Mouse (Mus musculus): ENCODE measurements at regions not wholly inside any gene's neighbourhood (a gene's known extent, or its start where the extent isn't known, plus 50 kb on each side); places are given as distances from the start of the nearest gene placed in this dataset.

DNA sequence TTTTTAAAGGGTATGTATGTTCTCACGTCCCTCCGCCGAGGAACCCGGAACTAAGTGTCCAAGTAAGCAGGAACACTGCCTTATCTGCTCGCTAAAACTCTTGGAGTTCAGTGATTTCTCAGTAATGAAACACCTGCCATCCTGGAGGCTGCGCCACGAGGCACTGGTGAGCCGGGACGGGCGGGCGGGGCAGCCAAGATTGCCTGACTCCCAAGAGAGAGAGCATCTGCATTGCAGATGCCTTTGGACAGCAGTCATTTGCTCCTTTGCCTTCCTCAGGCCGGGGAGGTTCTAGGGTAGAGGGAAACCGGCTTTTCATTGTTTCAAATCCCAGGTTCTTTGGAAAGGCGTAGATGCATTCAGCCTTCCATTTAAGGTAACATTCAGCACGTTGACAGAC is 450.8 kb downstream of the Zfp704 start:
- DNase-seq (ENCODE audit: low spot score) (no peak), ATAC-seq (ENCODE audit: extremely low read depth, insufficient number of reproducible peaks, low FRiP score, poor library complexity, severe bottlenecking) (no peak)
- Histone ChIP-seq H3K36me3 (replicated peaks) (no peaks in the 10 kb centered on the region), H3K27me3 (ENCODE audit: insufficient read depth, low read length) (no peaks in the 10 kb centered on the region), H3K4me1 (ENCODE audit: insufficient read depth, low read depth, low read length) (no peaks in the 10 kb centered on the region), H3K9me3 (replicated peaks) (no peaks in the 10 kb centered on the region), H3K4me3 (ENCODE audit: low read depth, low read length) (no peak overlapping the region)
- no peak for TF ChIP-seq CTCF (IDR thresholded peaks at IDR 0.05; ENCODE audit: low read depth, low read length)

DNA sequence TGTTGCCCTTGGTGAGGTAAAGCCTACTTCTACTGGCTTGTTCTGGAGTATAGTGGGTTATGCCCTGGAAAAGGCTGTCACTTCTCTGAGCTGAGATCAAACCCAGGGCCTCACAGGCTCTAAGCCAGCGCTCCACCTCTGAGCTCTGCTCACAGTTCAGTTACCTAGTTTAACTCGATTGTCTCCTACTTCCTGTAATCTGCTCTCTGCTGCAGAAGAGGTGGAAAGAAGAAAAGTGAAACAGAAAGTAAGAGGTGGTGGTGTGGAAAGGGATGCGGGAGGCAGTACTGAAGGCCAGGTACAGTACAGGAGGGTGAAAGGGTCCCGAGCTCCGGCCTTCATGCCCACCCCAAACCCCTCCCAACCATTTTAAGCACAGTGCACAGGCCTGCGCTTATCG is 455.7 kb downstream of the Zfp704 start:
- DNase-seq (ENCODE audit: low spot score) (no peak), ATAC-seq (ENCODE audit: extremely low read depth, insufficient number of reproducible peaks, low FRiP score, poor library complexity, severe bottlenecking) (no peak)
- Histone ChIP-seq H3K36me3 (replicated peaks) (no peaks in the 10 kb centered on the region), H3K4me3 (ENCODE audit: low read depth, low read length) (no peak overlapping the region), H3K27me3 (ENCODE audit: insufficient read depth, low read length) (no peaks in the 10 kb centered on the region), H3K9me3 (replicated peaks) (no peaks in the 10 kb centered on the region), H3K4me1 (ENCODE audit: insufficient read depth, low read depth, low read length) (no peaks in the 10 kb centered on the region)
- TF ChIP-seq GATA1 (IDR thresholded peaks at IDR 0.05; ENCODE audit: borderline replicate concordance, low read length) (no peak), POLR2AphosphoS5 (IDR thresholded peaks at IDR 0.05; ENCODE audit: insufficient replicate concordance, low read depth, low read length) (no peak), TAL1 (conservative IDR thresholded peaks at IDR 0.05; ENCODE audit: low read depth, low read length) (no peak), CTCF (IDR thresholded peaks at IDR 0.05; ENCODE audit: low read depth, low read length) (no peak), GATA2 (IDR thresholded peaks at IDR 0.05; ENCODE audit: borderline replicate concordance, low read depth, low read length) (no peak)

DNA sequence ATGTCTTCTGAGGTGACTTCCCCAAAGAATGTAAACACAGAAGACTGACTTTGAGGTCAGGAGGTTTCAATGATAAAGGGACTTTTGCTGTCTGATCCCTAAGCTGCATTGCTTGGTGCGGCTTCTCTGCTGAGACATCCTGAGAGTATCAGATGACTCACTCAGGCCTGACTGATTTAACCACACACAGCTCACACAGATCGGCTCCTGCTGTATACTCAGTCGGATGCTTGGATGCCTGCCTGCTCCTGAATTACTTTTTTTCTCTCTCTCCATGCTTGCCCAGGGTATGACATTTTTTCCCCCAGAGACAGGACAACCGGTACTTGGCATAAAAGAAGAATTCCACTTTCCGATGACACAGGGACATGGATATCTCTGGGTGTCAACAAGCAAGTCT is 456.2 kb downstream of the Zfp704 start:
- no peaks in the 10 kb centered on the region for H3K4me1 ChIP-seq (ENCODE audit: insufficient read depth, low read depth, low read length)
- no peak overlapping the region for H3K4me3 ChIP-seq (ENCODE audit: low read depth, low read length)
- ATAC-seq (ENCODE audit: extremely low read depth, insufficient number of reproducible peaks, low FRiP score, poor library complexity, severe bottlenecking), result no peak
- H3K27me3 ChIP-seq (ENCODE audit: insufficient read depth, low read length), result no peaks in the 10 kb centered on the region
- H3K9me3 ChIP-seq (replicated peaks), result no peaks in the 10 kb centered on the region
- TF ChIP-seq TAL1 (conservative IDR thresholded peaks at IDR 0.05; ENCODE audit: low read depth, low read length) (no peak), GATA2 (IDR thresholded peaks at IDR 0.05; ENCODE audit: borderline replicate concordance, low read depth, low read length) (no peak), POLR2AphosphoS5 (IDR thresholded peaks at IDR 0.05; ENCODE audit: insufficient replicate concordance, low read depth, low read length) (no peak), GATA1 (IDR thresholded peaks at IDR 0.05; ENCODE audit: borderline replicate concordance, low read length) (no peak), CTCF (IDR thresholded peaks at IDR 0.05; ENCODE audit: low read depth, low read length) (no peak)
- H3K36me3 ChIP-seq (replicated peaks), result no peaks in the 10 kb centered on the region
- no peak for DNase-seq (ENCODE audit: low spot score)

DNA sequence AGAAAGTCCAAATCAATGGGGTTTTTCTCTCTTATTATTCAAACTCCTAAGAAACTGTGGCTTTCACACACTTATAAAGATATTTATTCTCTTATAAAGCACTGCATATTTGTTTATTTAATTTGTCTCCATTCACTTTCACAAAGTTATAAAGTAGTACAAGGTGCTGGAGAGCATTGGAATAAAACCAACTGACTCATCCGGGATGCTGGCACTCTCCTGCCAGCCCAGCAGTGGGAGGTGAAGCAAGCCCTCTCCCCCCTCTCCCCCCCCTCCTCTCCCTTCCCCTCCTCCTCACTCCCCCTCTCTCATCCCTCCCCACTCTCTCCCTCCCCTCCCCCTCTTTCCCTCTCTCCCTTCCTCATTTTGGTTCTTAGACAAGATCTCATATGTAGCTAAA is 457.6 kb downstream of the Zfp704 start:
- H3K4me3 ChIP-seq (ENCODE audit: low read depth, low read length), result no peak overlapping the region
- H3K27me3 ChIP-seq (ENCODE audit: insufficient read depth, low read length), result no peaks in the 10 kb centered on the region
- ATAC-seq (ENCODE audit: extremely low read depth, insufficient number of reproducible peaks, low FRiP score, poor library complexity, severe bottlenecking) (no peak), DNase-seq (ENCODE audit: low spot score) (no peak)
- H3K4me1 ChIP-seq (ENCODE audit: insufficient read depth, low read depth, low read length), result no peaks in the 10 kb centered on the region
- no peaks in the 10 kb centered on the region for H3K9me3 ChIP-seq (replicated peaks)
- H3K36me3 ChIP-seq (replicated peaks), result no peaks in the 10 kb centered on the region
- TF ChIP-seq POLR2AphosphoS5 (IDR thresholded peaks at IDR 0.05; ENCODE audit: insufficient replicate concordance, low read depth, low read length), result no peak
- no peak for TF ChIP-seq GATA2 (IDR thresholded peaks at IDR 0.05; ENCODE audit: borderline replicate concordance, low read depth, low read length)
- TF ChIP-seq GATA1 (IDR thresholded peaks at IDR 0.05; ENCODE audit: borderline replicate concordance, low read length), result no peak
- no peak for TF ChIP-seq CTCF (IDR thresholded peaks at IDR 0.05; ENCODE audit: low read depth, low read length)
- no peak for TF ChIP-seq TAL1 (conservative IDR thresholded peaks at IDR 0.05; ENCODE audit: low read depth, low read length)

DNA sequence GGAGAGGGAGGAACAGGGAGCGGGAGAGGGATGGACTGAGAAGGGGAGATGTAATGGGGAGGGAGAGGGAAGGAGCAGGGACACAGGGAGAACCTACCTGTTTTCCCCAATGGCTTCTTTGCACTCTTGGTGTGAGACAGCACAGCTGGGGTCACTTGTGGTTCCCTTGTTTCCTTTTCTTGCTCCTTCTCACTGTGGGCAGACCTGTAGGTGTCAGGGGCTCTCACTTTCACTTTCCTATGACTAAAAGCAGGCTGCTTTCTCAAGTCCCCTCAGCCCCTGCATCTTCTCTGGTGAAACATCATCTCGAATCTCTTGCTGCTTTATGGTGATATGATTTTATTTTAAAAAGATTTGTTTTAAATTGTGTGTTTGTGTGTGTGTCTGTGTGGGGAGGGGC is 458.3 kb downstream of the Zfp704 start:
- no peak overlapping the region for H3K4me3 ChIP-seq (ENCODE audit: low read depth, low read length)
- ATAC-seq (ENCODE audit: extremely low read depth, insufficient number of reproducible peaks, low FRiP score, poor library complexity, severe bottlenecking) (no peak), DNase-seq (ENCODE audit: low spot score) (no peak)
- no peaks in the 10 kb centered on the region for H3K27me3 ChIP-seq (ENCODE audit: insufficient read depth, low read length)
- H3K4me1 ChIP-seq (ENCODE audit: insufficient read depth, low read depth, low read length), result no peaks in the 10 kb centered on the region
- no peaks in the 10 kb centered on the region for H3K9me3 ChIP-seq (replicated peaks)
- no peaks in the 10 kb centered on the region for H3K36me3 ChIP-seq (replicated peaks)
- TF ChIP-seq POLR2AphosphoS5 (IDR thresholded peaks at IDR 0.05; ENCODE audit: insufficient replicate concordance, low read depth, low read length) (no peak), CTCF (IDR thresholded peaks at IDR 0.05; ENCODE audit: low read depth, low read length) (no peak), GATA1 (IDR thresholded peaks at IDR 0.05; ENCODE audit: borderline replicate concordance, low read length) (no peak), TAL1 (conservative IDR thresholded peaks at IDR 0.05; ENCODE audit: low read depth, low read length) (no peak), GATA2 (IDR thresholded peaks at IDR 0.05; ENCODE audit: borderline replicate concordance, low read depth, low read length) (no peak)

DNA sequence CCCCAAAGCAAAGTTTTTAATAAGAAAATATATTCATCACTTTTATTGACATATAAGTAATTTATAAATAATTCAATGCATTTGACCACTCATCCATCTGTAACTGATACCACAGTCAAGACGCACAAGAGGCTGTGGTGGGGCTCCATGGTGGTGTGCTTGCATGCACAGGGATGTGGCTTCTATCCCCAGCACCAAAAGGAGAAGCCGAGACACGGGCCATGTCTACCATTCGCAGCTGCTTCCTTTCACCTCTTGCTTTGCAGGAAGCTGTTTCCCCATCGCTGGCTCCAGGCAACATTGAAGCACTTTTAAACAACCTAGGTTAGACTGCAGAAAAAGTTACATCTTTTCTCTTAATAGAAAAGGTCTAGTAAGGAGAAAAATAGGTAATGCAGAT is 461.3 kb downstream of the Zfp704 start:
- TF ChIP-seq GATA1 (IDR thresholded peaks at IDR 0.05; ENCODE audit: borderline replicate concordance, low read length) (no peak), POLR2AphosphoS5 (IDR thresholded peaks at IDR 0.05; ENCODE audit: insufficient replicate concordance, low read depth, low read length) (no peak), TAL1 (conservative IDR thresholded peaks at IDR 0.05; ENCODE audit: low read depth, low read length) (no peak), CTCF (IDR thresholded peaks at IDR 0.05; ENCODE audit: low read depth, low read length) (no peak), GATA2 (IDR thresholded peaks at IDR 0.05; ENCODE audit: borderline replicate concordance, low read depth, low read length) (no peak)
- Histone ChIP-seq H3K4me3 (ENCODE audit: low read depth, low read length) (no peak overlapping the region), H3K27me3 (ENCODE audit: insufficient read depth, low read length) (peaks cover 2% of the 10 kb centered on the region; the same call in 1 of the 2 replicates), H3K9me3 (replicated peaks) (no peaks in the 10 kb centered on the region), H3K4me1 (ENCODE audit: insufficient read depth, low read depth, low read length) (no peaks in the 10 kb centered on the region), H3K36me3 (replicated peaks) (no peaks in the 10 kb centered on the region)
- no peak for ATAC-seq (ENCODE audit: extremely low read depth, insufficient number of reproducible peaks, low FRiP score, poor library complexity, severe bottlenecking)
- no peak for DNase-seq (ENCODE audit: low spot score)

DNA sequence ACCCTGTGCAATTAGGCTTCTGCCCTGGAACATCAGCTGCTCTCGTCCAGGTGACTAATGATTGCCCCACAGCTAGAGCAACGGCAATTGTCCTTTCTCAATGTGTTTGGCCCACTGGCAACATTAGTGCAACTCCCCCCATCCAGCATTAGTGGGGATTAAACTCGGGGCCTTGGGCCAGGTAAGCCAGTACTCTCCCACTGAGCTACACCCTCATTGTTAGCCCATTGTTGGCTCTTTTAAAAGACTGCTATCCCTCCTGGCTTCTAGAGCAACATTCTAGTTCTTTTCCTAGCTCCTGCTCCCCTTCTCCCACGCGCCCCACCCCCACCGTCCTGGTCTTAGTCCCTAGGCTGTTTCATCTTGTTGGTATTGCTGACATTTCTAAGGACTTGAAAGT is 463.4 kb downstream of the Zfp704 start:
- Histone ChIP-seq H3K9me3 (replicated peaks) (no peaks in the 10 kb centered on the region), H3K4me1 (ENCODE audit: insufficient read depth, low read depth, low read length) (no peaks in the 10 kb centered on the region), H3K4me3 (ENCODE audit: low read depth, low read length) (no peak overlapping the region), H3K36me3 (replicated peaks) (no peaks in the 10 kb centered on the region), H3K27me3 (ENCODE audit: insufficient read depth, low read length) (peaks cover 2% of the 10 kb centered on the region; the same call in 1 of the 2 replicates)
- ATAC-seq (ENCODE audit: extremely low read depth, insufficient number of reproducible peaks, low FRiP score, poor library complexity, severe bottlenecking), result no peak
- no peak for DNase-seq (ENCODE audit: low spot score)
- TF ChIP-seq GATA2 (IDR thresholded peaks at IDR 0.05; ENCODE audit: borderline replicate concordance, low read depth, low read length) (no peak), CTCF (IDR thresholded peaks at IDR 0.05; ENCODE audit: low read depth, low read length) (no peak), POLR2AphosphoS5 (IDR thresholded peaks at IDR 0.05; ENCODE audit: insufficient replicate concordance, low read depth, low read length) (no peak), GATA1 (IDR thresholded peaks at IDR 0.05; ENCODE audit: borderline replicate concordance, low read length) (no peak), TAL1 (conservative IDR thresholded peaks at IDR 0.05; ENCODE audit: low read depth, low read length) (no peak)
